Mouse (Mus musculus) central nervous system, embryonic 11.5 days (tissue): ENCODE data around the gene Mybphl. TPM values are rescaled to one million over a fixed set of nuclear protein-coding genes. Genes with fewer than 3 reads are reported as not detected.

Experiments
- polyA plus RNA-seq: library from polyadenylated mRNA; depleted of rRNA; stranded (reverse); fragments of >200 nt; gene quantifications from 2 replicates; pipeline ENCODE4 v1.2.3, GENCODE M21; 2012; rRNA removed

The Mybphl gene
- 0.47 and 1.5 TPM in 2 replicates for polyA plus RNA-seq

DNA sequence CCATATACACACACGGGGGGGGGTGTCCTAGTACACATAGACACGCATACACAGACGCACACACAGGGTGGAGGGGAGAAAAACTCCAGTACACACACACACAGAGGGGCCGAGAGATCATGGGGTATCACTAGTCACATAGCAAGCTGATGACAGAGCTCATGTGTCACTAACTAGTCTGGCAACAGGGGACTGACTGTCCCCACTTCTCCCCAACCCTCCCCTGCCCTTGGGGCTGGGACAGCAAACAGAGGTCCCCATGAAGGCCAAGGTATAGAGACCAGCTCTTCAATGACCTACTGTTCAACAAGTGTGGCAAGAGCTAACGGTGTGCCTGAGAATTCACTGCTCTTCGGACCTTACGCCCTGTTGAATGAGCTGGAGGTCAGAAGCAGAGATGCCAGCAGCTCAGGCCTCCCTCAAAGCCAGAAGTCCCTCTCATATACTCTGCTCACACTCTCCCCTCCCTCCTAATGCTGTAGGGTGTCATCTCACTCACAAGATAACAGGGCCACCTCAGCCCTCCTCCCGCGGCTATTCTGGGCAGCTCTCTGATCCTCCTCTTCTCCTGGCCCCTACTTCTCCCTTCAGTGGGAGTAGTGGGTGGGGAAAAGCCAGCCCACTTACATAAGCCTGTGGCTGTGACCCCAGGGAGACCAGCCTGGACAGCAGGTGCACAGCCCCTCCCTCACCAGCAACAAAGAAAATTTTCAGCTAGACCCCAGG lies at the start of gene Mybphl:
Gene Mybphl, plus strand, starts transcription at position 642 of the 726 bp plus-strand sequence.

DNA sequence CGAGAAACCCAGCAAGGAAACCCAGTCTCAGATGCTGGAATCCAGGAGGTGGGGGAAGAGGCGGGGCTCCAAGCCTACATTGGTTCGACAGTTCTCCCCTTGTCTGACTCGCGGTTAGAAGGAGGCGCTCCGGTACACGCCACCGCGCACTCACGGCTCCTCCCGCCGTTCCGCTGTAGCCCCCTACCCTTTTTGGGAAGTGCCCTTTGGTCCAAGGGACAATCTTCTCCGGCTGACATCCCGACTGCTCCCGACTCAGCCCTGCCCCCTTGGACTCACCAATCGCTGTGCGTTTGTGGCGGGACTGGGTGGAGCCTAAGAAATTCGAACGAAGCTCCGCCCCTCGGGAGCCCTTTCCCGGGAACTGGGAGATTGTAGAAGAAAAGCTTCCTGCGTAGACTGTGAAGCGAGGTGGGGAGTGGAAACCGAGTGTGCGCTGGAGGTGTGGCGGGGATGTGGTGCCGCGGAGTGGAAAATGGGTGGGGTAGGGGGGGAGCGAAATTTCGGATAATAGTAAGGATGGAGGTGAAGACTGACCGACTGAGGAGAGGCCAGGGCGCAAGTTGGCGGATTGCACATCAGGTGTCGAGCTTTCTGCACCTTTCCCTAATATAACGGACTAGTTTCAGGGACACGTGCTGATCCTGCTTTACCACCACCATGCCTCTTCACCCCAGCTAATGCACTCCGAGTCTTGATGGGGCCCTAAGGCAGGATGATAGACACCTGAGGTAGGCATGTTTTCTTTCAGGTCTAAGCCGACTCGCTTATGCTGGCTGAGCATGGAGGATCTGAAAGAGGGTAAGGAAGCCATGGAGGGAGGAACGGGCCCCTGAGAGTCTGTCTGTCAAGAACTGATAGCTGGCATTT lies 19.0 kb downstream of the Mybphl start, which contains the start of gene Psrc1:
Gene Psrc1, plus strand, starts transcription at position 355 of the 870 bp plus-strand sequence.

DNA sequence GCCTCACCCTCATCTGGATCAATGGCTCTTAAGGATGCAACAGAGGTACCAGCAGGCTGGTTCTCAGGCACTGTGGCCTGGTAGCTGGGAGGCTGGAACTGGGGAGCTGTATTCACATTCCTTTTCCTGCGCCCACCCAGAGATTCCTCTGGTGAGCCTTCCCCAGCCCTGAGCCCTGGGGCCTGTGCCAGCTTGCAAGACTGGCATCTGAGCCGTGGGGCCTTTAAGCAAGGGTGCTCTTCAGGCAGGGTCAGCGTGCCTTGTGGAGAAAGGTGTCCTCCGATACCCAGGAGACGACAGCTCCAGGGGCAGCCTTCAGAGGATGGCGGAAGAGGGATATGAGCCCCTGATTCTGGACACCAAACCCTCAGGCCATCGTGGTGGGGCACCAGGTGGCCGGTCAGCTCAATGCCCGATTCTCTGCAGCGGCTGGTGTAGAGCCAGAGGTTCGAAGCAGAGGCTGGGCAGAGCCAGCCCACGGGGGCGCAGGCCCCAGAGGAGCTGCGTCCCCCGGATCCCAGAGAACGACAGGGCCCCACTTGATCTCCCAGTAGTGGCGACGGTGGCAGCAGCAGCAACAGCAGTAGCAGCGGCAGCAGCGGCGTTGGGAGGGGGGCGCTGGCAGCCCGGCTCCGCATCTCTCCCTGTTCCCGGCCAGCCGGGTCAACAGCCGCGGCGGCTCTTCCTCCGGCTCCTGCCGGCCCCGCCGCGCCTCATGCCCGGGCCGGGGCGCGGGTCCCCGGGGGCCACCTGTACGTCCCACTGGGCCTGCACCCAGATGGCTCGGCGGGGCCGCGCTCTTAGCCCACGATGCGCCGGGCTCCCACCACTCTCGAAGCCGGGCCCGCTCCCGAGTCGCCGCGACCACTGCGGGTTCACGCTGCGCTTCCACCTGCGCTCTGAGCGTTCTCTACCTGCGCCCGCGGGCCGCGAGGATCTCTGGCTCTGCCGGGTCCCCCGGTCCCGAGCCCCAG lies 50.4 kb downstream of the Mybphl start, which contains the start of gene Celsr2:
Gene Celsr2, minus strand, starts transcription at position 696 of the 974 bp plus-strand sequence.

Other genes starting within 250 kb of the Mybphl start
- gene Gnai3, start 218.8 kb upstream of the Mybphl start, polyA plus RNA-seq = 113 and 128 TPM in 2 replicates
- 0.31 and 0.49 TPM in 2 replicates for gene Gpr61, start 210.0 kb upstream of the Mybphl start, polyA plus RNA-seq
- gene Amigo1, start 178.6 kb upstream of the Mybphl start, polyA plus RNA-seq = 5.8 and 7.9 TPM in 2 replicates
- gene Cyb561d1, start 163.7 kb upstream of the Mybphl start, polyA plus RNA-seq = 6.1 and 6.2 TPM in 2 replicates
- 28.3 and 33.0 TPM in 2 replicates for gene Atxn7l2, start 154.0 kb upstream of the Mybphl start, polyA plus RNA-seq
- gene Sypl2, start 138.3 kb upstream of the Mybphl start, polyA plus RNA-seq = 1.0 and 1.2 TPM in 2 replicates
- gene Psma5, start 108.0 kb upstream of the Mybphl start, polyA plus RNA-seq = 173 and 208 TPM in 2 replicates
- 39.7 and 41.4 TPM in 2 replicates for gene Sort1, start 80.8 kb upstream of the Mybphl start, polyA plus RNA-seq
- gene Psrc1, start 18.9 kb downstream of the Mybphl start, polyA plus RNA-seq = 104 and 117 TPM in 2 replicates
- 67.6 and 95.9 TPM in 2 replicates for gene Celsr2, start 50.6 kb downstream of the Mybphl start, polyA plus RNA-seq
- gene Sars, start 80.3 kb downstream of the Mybphl start, polyA plus RNA-seq = 131 and 259 TPM in 2 replicates
- 0.28 and 0.42 TPM in 2 replicates for gene 1700013F07Rik, start 169.2 kb downstream of the Mybphl start, polyA plus RNA-seq
- gene 5330417C22Rik, start 171.6 kb downstream of the Mybphl start, polyA plus RNA-seq = 1.3 and 1.5 TPM in 2 replicates
- gene Tmem167b, start 197.6 kb downstream of the Mybphl start, polyA plus RNA-seq = 16.5 and 21.5 TPM in 2 replicates
- gene Taf13, start 206.8 kb downstream of the Mybphl start, polyA plus RNA-seq = 44.1 and 69.3 TPM in 2 replicates
- 26.6 and 32.4 TPM in 2 replicates for gene Wdr47, start 226.4 kb downstream of the Mybphl start, polyA plus RNA-seq